Mouse (Mus musculus) lung, postnatal 36 days (tissue): Measurements from ENCODE around the gene 2700097O09Rik.
"Not testable (repeated sequence)": the region's sequence is repeated elsewhere in the genome, so short reads cannot be mapped to it uniquely, and the experiment has no call there.

Experiments
- DNase-seq: peaks from one replicate; pipeline ENCODE4 v3.0.0; 2022; ENCODE audit warnings: mixed read lengths

Gene 2700097O09Rik

GRCm38 (mm10) chr12:55027088-55027487, 52.8 kb downstream of the 2700097O09Rik start:
- DNase-seq, result no peak

- no peak for DNase-seq
Observed at GRCm38 (mm10) chr12:55023284-55023683, 56.6 kb downstream of the 2700097O09Rik start.

DNA sequence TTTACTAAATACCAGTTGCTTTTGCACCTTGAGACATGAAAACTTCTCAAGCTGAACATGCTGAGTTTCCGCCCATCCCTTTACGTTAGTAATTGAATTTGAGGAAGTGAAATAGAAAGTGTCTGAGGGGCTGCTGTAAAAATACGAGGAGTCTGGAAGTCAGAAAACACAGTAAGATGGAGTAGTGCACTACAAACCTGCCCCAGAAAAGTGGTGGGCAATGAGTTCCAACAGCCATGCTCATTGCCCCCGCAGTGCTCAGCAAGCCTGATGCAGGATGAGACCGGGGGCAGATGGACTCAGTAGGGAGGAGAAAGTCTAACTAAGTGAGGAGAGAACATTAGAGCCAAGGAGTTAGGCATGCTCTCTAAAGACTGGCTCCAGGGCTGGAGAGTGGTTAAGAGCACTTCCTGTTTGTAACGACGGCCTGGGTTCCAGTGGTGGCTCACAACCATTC, 60.5 kb downstream of the 2700097O09Rik start:
- peak; percentile 30 for DNase-seq

DNA sequence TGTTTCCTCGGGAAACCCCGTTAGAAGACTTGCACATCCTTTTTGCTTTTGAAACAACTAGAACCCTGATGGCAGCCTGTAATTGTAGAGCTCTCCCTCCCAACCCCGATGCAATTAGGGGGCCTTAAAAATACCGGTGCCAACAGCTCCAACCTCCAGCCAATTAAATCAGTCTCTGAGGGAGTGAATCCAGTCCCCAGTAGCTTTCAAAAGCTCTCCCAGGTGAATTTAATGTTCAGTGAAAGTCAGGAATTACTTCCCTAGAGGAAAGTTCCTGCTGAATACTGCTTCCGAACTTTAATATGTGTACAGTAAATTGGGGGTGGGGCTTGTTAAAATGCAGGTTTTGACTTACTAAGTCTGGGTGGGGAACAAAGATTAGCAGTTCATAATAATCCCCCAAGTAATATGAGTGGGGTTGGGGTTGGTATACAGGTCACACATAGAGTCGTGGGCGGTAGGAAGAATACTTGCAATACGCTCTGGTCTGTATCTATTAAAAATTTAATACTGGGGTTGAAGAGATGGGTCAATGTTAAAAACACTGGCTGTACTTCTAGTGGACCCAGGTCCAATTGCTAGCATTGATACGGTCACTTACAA, 62.7 kb downstream of the 2700097O09Rik start:
- DNase-seq, result no peak

GRCm38 (mm10) chr12:55016339-55017118, 63.4 kb downstream of the 2700097O09Rik start:
- DNase-seq, result no peak

GRCm38 (mm10) chr12:55015428-55015827, 64.5 kb downstream of the 2700097O09Rik start:
- no peak for DNase-seq

GRCm38 (mm10) chr12:55013626-55014398, 66.1 kb downstream of the 2700097O09Rik start, which contains the start of gene Baz1a:
TSS of gene Baz1a (minus strand) at chr12:55014348.
- no peak for DNase-seq

- no peak for DNase-seq
Observed at GRCm38 (mm10) chr12:55013031-55013430, 66.9 kb downstream of the 2700097O09Rik start.

DNA sequence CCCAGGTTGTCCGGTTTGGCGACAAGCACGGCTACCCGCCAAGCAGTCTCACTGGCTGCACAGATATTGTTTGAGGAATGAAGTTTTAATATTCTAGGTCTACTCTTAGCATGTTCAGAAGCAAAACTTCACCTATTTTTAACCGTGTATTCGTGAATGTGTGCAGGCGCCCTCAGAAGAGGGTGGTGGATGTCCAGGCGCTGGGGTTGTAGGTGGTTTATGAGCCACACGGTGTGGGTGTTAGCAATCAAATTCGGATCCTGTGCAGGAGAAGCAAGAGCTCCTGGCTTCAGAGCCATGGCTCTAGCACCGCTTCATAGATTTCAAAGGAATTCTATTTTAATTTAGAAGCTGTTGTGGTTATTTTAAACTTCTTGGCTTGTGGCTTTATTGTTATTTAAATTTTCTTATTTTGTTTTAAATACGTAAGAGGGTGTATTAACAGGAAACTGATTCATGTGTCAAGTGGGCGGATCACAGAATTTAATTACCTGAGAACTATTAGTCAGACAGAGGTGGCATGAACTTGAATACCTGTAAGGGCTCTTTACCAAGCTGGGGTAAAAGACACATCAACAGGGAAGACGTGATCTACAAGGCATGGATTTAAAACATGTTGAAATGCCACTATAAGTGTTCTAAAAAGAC, 72.4 kb downstream of the 2700097O09Rik start:
- DNase-seq, result no peak

DNA sequence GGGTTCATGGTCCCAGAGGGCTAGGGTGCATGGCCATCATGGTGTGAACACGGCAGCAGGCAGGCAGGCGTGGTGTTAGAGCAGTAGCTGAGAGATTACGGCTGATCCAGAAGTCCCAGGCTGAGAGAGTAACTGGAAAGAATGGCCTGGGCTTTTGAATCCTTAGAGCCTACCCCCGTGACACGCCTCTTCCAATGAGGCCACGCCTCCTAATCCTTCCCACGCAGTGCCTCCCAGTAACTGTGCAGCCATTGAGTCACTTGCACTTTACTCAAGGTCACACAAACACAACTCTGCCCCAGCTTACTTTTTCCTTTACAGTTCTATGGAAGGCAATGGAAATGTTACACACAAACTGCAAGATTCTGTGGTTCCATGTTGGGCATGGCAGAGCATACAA, 73.8 kb downstream of the 2700097O09Rik start:
- no peak for DNase-seq

- no peak for DNase-seq
Observed at GRCm38 (mm10) chr12:55004396-55004795, 75.5 kb downstream of the 2700097O09Rik start.

DNA sequence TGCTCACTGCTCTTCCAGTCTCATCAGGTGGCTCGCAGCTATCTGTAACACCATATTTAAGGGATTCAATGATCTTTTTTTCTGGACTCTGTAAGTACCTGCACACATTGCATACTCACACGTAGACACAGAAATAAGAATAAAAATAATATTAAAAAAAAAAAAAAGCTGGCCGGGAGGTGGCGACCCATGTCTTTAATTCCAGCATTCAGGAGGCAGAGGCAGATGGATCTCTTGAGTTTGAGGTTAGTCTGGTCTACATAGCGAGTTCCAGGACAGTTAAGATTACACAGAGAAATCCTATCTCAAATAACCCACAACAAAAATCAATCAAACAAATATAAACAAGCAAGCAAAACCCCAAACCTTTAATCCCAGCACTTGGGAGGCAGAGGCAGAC, 76.1 kb downstream of the 2700097O09Rik start:
- DNase-seq, result no peak

DNA sequence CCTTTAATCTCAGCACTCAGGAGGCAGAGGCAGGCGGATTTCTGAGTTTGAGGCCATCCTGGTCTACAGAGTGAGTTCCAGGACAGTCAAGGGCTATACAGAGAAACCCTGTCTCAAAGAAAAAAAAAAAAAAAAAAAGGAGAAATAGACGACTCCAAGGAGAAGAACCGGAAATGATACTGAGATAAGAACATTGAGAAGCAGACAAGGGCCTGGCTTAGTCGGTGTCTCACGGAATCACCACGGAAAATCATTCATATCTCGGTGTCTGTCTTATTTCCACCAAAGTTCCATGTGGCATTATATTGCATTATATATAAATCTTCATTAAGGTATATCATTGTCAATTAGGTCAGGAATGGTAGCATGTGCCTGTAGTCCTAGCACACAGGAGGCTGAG, 77.4 kb downstream of the 2700097O09Rik start:
- DNase-seq, result not testable (repeated sequence)

DNA sequence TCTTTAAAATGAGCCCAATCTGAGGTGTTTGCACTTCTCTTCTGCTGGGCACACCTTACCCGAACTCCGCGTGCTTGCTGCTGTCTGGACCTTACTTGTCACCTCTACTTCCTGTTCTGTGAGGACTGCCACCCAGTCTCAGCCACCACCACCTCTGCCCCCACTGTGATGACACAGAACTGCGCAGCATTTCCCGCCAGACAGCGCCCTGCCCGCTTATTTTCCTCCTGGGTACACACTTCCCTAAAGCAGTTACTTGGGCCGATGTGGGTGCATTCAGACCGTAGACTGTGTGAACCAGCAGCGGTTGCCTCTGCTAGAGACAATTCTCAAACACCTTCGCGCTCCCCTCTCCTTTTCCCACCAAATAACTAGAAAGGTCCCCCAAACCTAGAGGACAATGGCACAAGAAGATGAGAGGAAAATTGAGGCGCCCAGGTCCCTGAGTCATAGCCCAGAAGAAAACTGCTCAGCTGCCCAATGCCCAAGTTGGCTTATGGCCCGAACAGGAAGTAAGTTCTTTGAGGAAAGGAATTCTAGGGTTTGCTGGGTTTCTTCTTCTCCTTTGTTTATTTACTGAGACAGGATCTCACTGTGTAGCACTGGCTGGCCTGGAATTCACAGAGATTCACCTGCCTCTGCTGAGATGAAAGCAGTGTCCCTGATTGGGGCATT, 80.8 kb downstream of the 2700097O09Rik start:
- peak; percentile 79 for DNase-seq

DNA sequence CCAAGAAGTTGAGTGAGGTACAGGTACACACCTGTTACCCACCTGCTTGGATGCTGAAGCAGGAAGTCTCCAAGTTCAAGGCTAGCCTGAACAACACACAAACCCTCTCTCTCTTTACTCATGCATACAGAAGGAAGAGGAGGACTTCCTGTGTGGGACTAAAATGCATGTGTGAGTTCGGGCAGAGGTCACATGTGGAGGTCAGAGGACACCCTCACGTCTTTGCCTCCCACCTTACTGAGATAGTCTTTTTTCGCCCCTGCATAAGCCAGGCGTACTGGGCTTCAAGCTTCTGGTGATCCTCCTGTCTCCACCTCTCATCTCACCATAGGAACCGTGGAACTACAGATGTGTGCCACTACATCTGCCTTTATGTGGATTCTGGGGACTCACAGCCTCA, 81.5 kb downstream of the 2700097O09Rik start:
- DNase-seq, result no peak

DNA sequence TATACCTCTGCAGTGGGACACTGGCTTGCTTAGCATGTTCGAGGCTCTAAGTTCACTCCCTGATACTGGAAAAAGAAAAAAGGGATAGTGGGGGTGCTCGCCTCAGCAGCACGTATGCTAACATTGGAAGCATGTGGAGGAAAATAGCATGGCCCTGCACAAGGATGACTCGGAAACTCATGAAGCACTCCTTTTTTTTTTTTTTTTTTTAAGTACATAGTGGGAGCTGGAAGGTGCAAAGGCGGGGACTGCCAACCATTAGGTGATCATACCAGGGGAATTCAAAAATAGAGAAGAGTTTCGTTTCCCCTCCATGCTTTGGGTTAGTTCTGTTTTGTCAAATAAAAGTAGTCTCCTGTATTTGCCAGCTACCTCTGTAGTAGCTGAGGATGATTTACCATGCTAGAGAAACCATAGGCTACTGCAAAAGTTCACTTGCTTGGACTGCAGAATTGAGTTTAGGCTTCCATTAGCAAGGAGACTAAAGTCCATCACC, 82.9 kb downstream of the 2700097O09Rik start:
- no peak for DNase-seq

- no peak for DNase-seq
Observed at GRCm38 (mm10) chr12:54995965-54996364, 83.9 kb downstream of the 2700097O09Rik start.
